Mouse (Mus musculus) limb, embryonic 11.5 days (tissue): ENCODE measurements at regions not wholly inside any gene's neighbourhood (a gene's known extent, or its start where the extent isn't known, plus 50 kb on each side); places are given as distances from the start of the nearest gene placed in this dataset.
A peak's percentile ranks its signal among the peaks of the same experiment; 100 is the strongest.

Experiments used
- ATAC-seq: fragments of 200-750 bp; cut with Nextera tagmentation; 2 replicates; pipeline ENCODE4 v1.8.0; 2017; ENCODE audit warnings: low read depth; ENCODE audit not compliant: insufficient number of reproducible peaks, low FRiP score, low TSS enrichment
- DNase-seq: peaks from one replicate; pipeline ENCODE4 v3.0.0-alpha.2; 2015; ENCODE audit warnings: low spot score
- H3K27ac ChIP-seq: fragments of 300-500 bp; sonication (generic); replicated peaks from 2 replicates; pipeline ENCODE4 v1.5.1; 2014; ENCODE audit warnings: low read depth, mild to moderate bottlenecking, low read length
- H3K27me3 ChIP-seq: fragments of 300-500 bp; sonication (generic); 2 replicates; pipeline ENCODE4 v1.6.1; 2014; ENCODE audit warnings: mild to moderate bottlenecking, low read length, mixed read lengths; ENCODE audit not compliant: control insufficient read depth, insufficient read depth
- H3K36me3 ChIP-seq: fragments of 300-500 bp; sonication (generic); 2 replicates; pipeline ENCODE4 v1.6.1; 2014; ENCODE audit warnings: mild to moderate bottlenecking, low read length, moderate library complexity, mixed read lengths; ENCODE audit not compliant: control insufficient read depth, insufficient read depth
- H3K4me1 ChIP-seq: fragments of 300-500 bp; sonication (generic); 2 replicates; pipeline ENCODE4 v1.6.1; 2014; ENCODE audit warnings: low read length, mixed read lengths; ENCODE audit not compliant: control insufficient read depth, insufficient read depth
- H3K4me2 ChIP-seq: fragments of 300-500 bp; sonication (generic); 2 replicates; pipeline ENCODE4 v1.6.1; 2014; ENCODE audit warnings: low read depth, mild to moderate bottlenecking, moderate library complexity; ENCODE audit not compliant: severe bottlenecking
- H3K4me3 ChIP-seq: fragments of 300-500 bp; sonication (generic); 2 replicates; pipeline ENCODE4 v1.5.1; 2014; ENCODE audit warnings: low read depth, low read length
- H3K9ac ChIP-seq: fragments of 300-500 bp; sonication (generic); 2 replicates; pipeline ENCODE4 v1.6.1; 2014; ENCODE audit warnings: mild to moderate bottlenecking, low read length
- H3K9me3 ChIP-seq: fragments of 300-500 bp; sonication (generic); 2 replicates; pipeline ENCODE4 v1.6.1; 2016; ENCODE audit warnings: low read length; ENCODE audit not compliant: control insufficient read depth
- WGBS: fragments of 180-500 bp; shearing (Covaris S2); extraction: QIAGEN DNeasy Blood & Tissue Kit; methylation state at CpG from one replicate; pipeline ENCODE4 v1.1.7; 2014; 5-methylcytosine and 5-hydroxymethylcytosine counted together

DNA sequence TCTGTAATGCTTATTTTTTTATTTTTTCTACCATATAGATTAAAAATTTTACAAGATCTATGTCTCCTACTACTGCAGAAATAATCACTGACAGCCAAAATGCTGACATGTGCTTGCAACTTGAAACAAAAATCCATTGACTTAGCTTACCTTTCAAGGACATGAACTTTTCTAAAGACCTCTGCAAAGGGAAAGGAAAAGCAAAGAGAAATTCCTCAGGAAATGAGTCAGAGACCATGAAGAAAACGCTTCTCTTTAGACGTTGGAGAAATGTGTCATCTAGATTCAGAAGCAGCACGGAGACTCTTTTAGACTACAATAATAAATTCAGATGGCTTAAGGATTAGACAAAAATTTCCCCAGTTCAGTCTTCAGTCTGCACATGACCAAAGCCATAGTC is 2188.6 kb upstream of the Tenm3 start:
- H3K9me3 ChIP-seq, result no peaks in the 10 kb centered on the region
- no peak for ATAC-seq
- H3K27ac ChIP-seq, result no peak overlapping the region
- no peak overlapping the region for H3K4me2 ChIP-seq
- H3K4me1 ChIP-seq, result no peaks in the 10 kb centered on the region
- H3K36me3 ChIP-seq, result no peaks in the 10 kb centered on the region
- H3K9ac ChIP-seq, result no peak overlapping the region
- no peaks in the 10 kb centered on the region for H3K27me3 ChIP-seq
- H3K4me3 ChIP-seq, result no peak overlapping the region
- 59% methylated on average over 3 of the region's 3 CpGs for WGBS
- no peak for DNase-seq

DNA sequence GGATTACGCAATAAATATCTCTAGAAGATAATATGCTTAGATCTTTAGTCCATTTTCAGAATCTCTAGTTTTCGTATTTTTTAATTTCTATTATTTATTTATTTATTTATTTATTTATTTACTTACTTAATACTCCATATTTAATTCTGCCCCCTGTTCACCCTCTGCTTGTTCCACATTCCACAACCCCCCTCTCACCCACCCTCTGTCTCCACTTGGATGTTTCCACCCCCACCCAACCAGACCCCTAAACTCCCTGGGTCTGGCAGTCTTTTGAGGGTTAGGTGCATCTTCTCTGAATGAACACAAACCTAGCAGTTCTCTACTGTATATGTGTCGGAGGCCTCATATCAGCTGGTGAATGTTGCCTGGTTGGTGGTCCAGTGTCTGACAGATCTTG is 2166.8 kb upstream of the Tenm3 start:
- no peak overlapping the region for H3K9ac ChIP-seq
- no peaks in the 10 kb centered on the region for H3K36me3 ChIP-seq
- WGBS, result 88% methylated on average over 3 of the region's 3 CpGs
- no peak for ATAC-seq
- H3K4me1 ChIP-seq, result no peaks in the 10 kb centered on the region
- H3K9me3 ChIP-seq, result no peaks in the 10 kb centered on the region
- H3K4me3 ChIP-seq, result no peak overlapping the region
- H3K27me3 ChIP-seq, result no peaks in the 10 kb centered on the region
- H3K27ac ChIP-seq, result no peak overlapping the region
- no peak for DNase-seq
- no peak overlapping the region for H3K4me2 ChIP-seq

DNA sequence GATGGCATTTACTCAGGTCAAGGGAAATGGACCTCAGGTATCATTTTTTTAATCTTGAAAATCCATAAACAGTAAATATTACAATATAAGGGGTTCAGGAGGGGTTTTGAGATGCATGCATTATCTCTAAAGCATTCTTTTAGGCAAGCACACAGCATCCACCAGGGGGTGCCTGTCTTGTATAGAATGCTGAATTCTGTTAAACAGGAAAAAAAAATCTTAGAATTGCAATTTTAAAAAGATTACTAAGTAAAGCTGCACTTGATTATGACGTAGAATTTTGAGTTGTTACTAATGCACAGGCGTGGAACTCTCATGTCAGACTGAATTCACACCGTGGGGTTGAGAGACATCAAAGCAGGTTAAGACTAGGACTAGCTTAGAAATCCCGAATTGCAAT is 2123.6 kb upstream of the Tenm3 start:
- Histone ChIP-seq H3K9me3 (no peaks in the 10 kb centered on the region), H3K36me3 (no peaks in the 10 kb centered on the region), H3K4me2 (no peak overlapping the region), H3K27me3 (no peaks in the 10 kb centered on the region), H3K4me1 (no peaks in the 10 kb centered on the region), H3K9ac (no peak overlapping the region), H3K27ac (no peak overlapping the region), H3K4me3 (no peak overlapping the region)
- ATAC-seq (no peak), DNase-seq (peak; percentile 20)
- 54% methylated on average over 4 of the region's 4 CpGs for WGBS

DNA sequence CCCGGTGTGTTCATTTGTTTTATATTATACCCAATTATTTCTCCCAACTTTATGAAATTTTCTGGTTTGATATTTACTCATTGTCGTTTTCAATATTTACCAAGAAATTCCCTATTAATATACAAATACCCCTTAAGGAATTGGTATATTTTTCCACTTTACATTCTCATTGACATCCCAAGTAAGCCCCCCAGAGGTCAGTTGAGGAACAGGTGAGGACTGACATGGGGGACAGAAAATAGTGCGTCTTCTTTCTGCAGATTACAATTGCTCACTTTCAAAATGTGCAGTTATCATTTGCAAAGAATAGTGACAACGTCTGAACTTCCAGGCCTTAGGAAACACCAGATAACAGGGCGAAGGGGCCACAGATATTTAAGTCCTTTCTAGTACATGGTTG is 2073.8 kb upstream of the Tenm3 start:
- no peaks in the 10 kb centered on the region for H3K9me3 ChIP-seq
- 0 out of 2 replicates have a peak, but pooled peaks cover 2% of the 10 kb centered on the region for H3K4me1 ChIP-seq
- H3K27ac ChIP-seq, result no peak overlapping the region
- no peak overlapping the region for H3K9ac ChIP-seq
- 20% methylated on average over 5 of the region's 5 CpGs for WGBS
- DNase-seq, result no peak
- no peak overlapping the region for H3K4me3 ChIP-seq
- peaks cover 13% of the 10 kb centered on the region for H3K27me3 ChIP-seq
- no peak overlapping the region for H3K4me2 ChIP-seq
- no peak for ATAC-seq
- no peaks in the 10 kb centered on the region for H3K36me3 ChIP-seq

GRCm38 (mm10) chr8:50916733-50917113 is 2073.0 kb upstream of the Tenm3 start:
- H3K4me2 ChIP-seq, result peak overlapping the region; percentile 99
- H3K36me3 ChIP-seq, result no peaks in the 10 kb centered on the region
- peak overlapping the region; percentile 47 for H3K4me3 ChIP-seq
- no peaks in the 10 kb centered on the region for H3K9me3 ChIP-seq
- H3K27ac ChIP-seq, result no peak overlapping the region
- H3K27me3 ChIP-seq, result peaks cover 13% of the 10 kb centered on the region
- WGBS, result 4% methylated on average over 8 of the region's 8 CpGs
- DNase-seq, result no peak
- 0 out of 2 replicates have a peak, but pooled peaks have one; percentile 13 for ATAC-seq
- H3K9ac ChIP-seq, result no peak overlapping the region
- 0 out of 2 replicates have a peak, but pooled peaks cover 2% of the 10 kb centered on the region for H3K4me1 ChIP-seq

DNA sequence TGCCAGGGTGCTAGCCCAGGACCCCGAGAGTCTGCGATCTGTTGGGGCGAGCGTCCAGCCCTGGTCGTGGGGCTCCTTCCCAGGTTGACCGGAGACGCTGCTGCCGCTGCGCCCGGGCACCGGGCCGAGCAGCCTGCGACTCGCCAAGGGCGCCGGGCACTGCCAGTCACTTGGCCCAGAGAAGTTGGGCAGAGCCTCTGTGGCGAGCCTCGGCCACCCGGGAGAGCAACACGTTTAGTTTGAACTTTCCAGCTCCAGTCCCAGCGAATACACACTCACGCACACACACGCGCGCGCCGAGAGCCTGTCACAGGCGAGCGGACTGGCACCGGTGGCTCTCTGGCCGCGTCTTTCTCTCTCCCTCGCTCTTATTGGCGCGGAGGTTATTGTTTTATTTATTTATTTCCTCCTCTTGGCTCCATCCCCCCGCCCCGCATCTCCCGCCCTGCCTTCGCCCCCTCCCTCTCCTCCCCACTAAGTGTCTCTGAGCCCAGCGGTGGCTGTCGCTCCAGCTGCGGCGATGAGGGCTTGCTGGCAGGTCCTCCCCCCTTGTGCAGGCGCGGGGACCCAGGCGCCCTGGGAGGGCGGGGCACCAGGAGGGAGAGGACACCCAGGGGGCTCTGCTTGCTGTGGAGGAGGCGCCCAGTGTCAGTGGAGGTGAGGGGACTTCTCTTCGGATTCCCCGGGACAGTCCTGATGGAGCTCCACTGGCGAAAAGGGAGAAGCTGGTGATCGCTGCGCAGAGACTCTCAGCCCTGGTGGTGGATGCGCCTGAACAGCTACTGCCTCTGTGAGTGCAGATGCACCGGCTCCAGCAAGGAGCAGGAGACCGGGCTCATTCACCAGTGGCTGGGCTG is 2072.4 kb upstream of the Tenm3 start:
- peak overlapping the region; percentile 47 for H3K4me3 ChIP-seq
- H3K4me1 ChIP-seq, result 0 out of 2 replicates have a peak, but pooled peaks cover 2% of the 10 kb centered on the region
- peak overlapping the region; percentile 51 for H3K9ac ChIP-seq
- H3K27me3 ChIP-seq, result peaks cover 13% of the 10 kb centered on the region
- WGBS, result under 1% methylated on average over 50 of the region's 56 CpGs
- DNase-seq (peak; percentile 58), ATAC-seq (peak; percentile 67)
- no peaks in the 10 kb centered on the region for H3K9me3 ChIP-seq
- H3K27ac ChIP-seq, result no peak overlapping the region
- peak overlapping the region; percentile 99 for H3K4me2 ChIP-seq
- H3K36me3 ChIP-seq, result no peaks in the 10 kb centered on the region

- no peak overlapping the region for H3K27ac ChIP-seq
- H3K36me3 ChIP-seq, result no peaks in the 10 kb centered on the region
- DNase-seq (peak; percentile 69), ATAC-seq (no peak)
- no peaks in the 10 kb centered on the region for H3K9me3 ChIP-seq
- H3K4me1 ChIP-seq, result 0 out of 2 replicates have a peak, but pooled peaks cover 2% of the 10 kb centered on the region
- H3K4me3 ChIP-seq, result peak overlapping the region; percentile 47
- H3K4me2 ChIP-seq, result peak overlapping the region; percentile 99
- peaks cover 13% of the 10 kb centered on the region for H3K27me3 ChIP-seq
- under 1% methylated on average over 22 of the region's 22 CpGs for WGBS
- H3K9ac ChIP-seq, result peak overlapping the region; percentile 51
These were observed 2071.6 kb upstream of the Tenm3 start for GRCm38 (mm10) chr8:50915259-50915875.

- 0 out of 2 replicates have a peak, but pooled peaks cover 2% of the 10 kb centered on the region for H3K4me1 ChIP-seq
- ATAC-seq (no peak), DNase-seq (no peak)
- no peak overlapping the region for H3K9ac ChIP-seq
- H3K4me3 ChIP-seq, result peak overlapping the region; percentile 47
- 15% methylated on average over 7 of the region's 7 CpGs for WGBS
- H3K9me3 ChIP-seq, result no peaks in the 10 kb centered on the region
- peaks cover 13% of the 10 kb centered on the region for H3K27me3 ChIP-seq
- H3K27ac ChIP-seq, result no peak overlapping the region
- no peaks in the 10 kb centered on the region for H3K36me3 ChIP-seq
- peak overlapping the region; percentile 99; the same call in 1 of the 2 replicates for H3K4me2 ChIP-seq
These were observed 2070.9 kb upstream of the Tenm3 start for GRCm38 (mm10) chr8:50914615-50915014.
